Mouse (Mus musculus) CD4-positive, CD25-positive, alpha-beta regulatory T cell, adult 2 months (primary cell): ENCODE results near the gene Serpina3a.
A peak's percentile ranks its signal among the peaks of the same experiment; 100 is the strongest.
"Not testable (repeated sequence)": the region's sequence is repeated elsewhere in the genome, so short reads cannot be mapped to it uniquely, and the experiment has no call there.

Source experiments
- DNase-seq: peaks from one replicate; pipeline ENCODE4 v3.0.0-alpha.2; 2012; ENCODE audit warnings: low read depth, low spot score

Serpina3a gene

DNA sequence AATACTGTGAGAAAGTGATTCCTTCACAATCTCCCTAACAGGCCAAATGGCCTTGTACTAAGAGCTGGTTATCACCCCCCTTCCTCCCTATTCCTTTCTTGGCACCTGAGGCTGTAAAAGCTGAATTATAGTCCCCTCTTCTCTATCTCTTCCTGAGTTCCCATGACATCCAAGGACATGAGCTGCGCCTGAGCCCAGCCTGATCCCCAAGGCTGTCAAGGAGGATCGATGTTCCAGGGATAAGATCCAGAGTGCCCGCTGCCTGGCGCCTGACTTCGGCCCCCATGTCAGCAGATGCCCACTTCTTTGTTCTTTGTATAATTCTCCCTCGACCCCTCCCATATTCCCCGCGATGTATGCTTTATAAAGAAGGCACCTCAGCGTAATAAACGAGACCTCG, at the start of gene Serpina3a:
Serpina3a (plus strand) TSS at position 392 of the 400 bp plus-strand sequence.
- not testable (repeated sequence) for DNase-seq

DNA sequence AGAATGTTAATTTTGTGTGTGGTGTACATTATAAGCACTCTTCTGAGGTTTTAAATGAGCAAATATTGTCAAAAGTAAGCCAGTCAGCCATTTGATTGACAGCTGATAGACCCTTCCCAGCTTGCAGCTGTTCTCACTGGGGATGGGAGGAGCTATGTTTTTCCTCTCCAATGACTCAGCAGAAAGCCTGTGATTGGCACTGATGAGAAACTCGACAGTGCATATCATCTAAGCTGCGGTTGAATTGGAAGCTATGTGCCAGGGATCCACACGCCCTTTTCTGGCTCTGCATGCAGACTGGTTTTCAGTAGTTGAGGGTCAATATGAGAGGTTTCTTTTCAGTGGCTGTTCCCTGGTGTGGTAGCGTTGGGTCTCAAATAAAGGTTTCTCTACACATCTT, 48.0 kb upstream of the Serpina3a start:
- no peak for DNase-seq

DNA sequence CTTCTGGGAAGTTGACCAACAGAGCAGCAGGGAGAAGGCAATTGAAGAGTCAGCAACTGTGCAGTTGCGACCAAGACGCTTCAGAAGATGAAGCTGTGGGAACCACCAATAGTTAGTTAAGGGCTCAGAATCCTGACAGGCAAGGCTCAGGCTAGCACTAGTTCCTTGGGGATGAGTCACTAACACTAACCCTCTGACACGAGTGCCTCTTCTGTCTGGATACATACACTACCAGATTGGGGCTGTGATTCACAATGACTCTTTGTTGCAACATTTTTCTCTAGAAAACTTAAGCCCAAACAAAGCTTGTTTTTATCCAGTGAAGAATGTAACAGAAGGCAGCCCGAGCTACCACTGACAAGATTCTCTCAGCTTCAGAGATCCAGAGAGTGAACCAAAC, 47.5 kb upstream of the Serpina3a start:
- DNase-seq, result no peak

GRCm38 (mm10) chr12:104066241-104066640, 46.3 kb upstream of the Serpina3a start:
- peak; percentile 77 for DNase-seq

- peak; percentile 61 for DNase-seq
Observed at GRCm38 (mm10) chr12:104067549-104067948, 45.0 kb upstream of the Serpina3a start.

DNA sequence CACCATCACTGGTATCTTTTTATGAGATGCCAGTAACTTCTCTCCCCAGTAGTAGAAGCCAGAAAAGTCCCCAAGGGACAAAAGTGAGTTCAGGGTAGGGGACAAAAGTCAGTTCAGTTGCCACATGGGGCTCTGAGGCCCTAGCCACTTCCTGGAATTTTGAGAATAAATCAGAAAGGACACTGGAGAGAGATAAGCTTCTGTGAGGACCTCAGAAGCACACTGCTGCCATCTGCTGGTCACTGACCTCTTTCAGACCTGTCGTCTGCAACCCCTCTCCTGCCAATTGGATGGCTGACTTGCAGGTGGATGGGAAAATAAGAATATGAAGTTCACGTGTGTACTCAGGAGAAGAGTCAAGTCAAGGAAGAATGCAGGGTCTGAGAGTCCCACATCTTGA, 42.9 kb upstream of the Serpina3a start:
- DNase-seq, result peak; percentile 84

- DNase-seq, result no peak
Observed at GRCm38 (mm10) chr12:104071708-104072107, 40.8 kb upstream of the Serpina3a start.

- no peak for DNase-seq
Observed at GRCm38 (mm10) chr12:104072286-104072685, 40.2 kb upstream of the Serpina3a start.

DNA sequence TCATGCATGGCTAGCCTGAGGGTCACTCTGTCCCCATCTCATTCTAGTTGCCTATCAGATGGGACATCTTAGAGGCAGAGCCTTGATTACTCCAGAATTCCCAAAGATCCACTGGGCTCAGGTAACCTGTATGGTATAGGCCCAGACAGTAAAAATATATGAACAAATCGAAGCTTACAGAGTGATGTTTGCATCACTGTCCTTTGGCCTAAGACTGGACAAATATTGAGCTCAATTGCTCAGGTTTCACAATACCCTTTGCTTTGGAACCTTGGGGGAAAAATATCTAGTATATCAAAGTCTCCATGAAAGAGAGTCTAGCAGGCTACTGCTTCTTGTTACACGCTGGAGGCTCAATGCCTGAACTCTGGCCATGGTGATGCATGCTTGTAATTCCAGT, 22.4 kb upstream of the Serpina3a start:
- no peak for DNase-seq

DNA sequence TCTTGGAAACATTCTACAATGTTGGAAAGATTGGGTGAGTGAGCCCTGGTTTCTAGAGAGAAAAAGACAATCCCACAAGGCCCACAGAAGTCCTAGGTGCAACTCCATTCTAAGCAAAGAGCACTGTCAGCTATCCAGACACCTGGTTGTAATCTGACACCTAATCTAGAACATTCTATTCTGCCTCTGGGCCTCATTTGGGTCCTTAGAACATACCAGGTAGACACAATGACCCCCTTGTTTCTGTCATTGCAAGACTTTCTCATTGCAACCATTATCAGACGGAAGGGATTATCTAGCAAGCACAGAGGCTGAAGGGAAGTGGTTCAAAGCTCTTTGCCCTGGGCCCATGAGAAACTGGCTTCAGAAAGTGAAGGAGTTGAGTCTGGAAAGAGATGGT, 21.2 kb upstream of the Serpina3a start:
- DNase-seq, result no peak

DNA sequence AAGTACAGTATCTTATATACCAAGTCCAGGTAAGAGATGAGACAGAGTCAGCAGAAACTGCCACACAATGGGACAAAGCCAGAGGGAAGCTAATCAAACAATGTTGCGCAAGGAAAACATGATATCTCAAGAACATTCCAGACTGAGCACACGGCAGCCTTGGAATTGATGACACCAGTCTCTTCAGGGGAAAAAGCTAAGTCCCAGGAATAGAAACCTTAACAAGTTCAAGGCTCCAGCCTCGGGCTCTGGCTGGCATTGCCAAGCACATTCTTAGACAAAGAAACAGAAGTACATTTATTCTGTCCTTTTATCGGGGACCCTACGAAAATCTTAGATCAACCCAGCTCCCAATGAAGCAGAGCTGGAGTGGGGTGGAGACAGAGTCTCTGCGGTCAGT, 11.8 kb upstream of the Serpina3a start, which contains the start of gene Serpina5:
Serpina5 (plus strand) TSS at position 346 of the 400 bp plus-strand sequence.
- DNase-seq, result no peak

- no peak for DNase-seq
Observed at GRCm38 (mm10) chr12:104105847-104106246, 6.7 kb upstream of the Serpina3a start.

DNA sequence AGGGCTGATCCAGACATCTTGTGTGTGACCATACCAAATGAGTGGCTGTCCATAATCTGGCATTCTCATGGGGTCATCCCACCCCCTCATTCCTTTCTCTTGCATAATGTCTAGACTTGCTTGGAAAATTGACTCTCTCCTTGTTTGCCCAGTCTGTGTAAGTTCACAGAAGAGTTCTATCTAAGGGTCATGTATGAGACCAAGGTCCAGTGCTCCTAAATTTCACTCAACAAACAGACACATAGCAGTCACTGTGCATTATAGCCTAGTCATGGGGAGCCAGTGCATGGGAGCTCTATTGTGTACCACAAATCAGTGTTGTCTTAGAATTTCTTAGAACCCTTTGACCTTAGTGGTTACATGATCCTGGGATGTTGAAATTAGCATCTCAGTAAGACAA, 5.6 kb upstream of the Serpina3a start:
- DNase-seq, result no peak

GRCm38 (mm10) chr12:104108507-104108906, 4.0 kb upstream of the Serpina3a start:
- no peak for DNase-seq

DNA sequence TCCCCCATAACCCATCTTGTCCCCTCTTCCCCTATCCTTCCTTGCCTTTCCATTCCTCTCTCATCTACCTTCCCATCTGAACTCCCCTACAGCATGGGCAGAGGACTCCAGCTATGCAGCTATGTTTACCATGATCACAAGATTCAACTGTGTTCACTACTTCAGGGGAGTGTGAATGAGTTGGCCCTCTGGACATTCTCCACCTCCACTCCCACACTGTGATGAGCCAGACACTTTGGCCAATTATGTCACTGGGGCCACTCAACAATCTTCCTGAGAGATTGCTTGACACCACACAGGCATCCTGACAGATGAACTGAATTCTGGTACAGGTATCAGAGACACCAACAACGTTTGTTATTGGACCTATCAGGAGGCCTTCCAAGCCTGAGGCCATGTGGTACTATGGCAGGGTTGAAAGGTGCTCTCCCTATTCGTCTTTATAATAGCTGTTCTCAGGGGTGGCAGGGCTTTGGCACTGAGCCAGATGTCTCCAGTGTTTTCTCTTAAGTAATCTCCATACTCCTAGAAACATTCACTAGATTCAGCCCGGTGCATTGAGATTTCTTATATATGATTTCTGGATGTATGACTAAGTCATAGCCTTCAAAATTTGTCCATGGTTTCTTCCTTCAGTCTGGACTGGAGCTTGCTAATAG, 2.5 kb downstream of the Serpina3a start:
- DNase-seq, result no peak

DNA sequence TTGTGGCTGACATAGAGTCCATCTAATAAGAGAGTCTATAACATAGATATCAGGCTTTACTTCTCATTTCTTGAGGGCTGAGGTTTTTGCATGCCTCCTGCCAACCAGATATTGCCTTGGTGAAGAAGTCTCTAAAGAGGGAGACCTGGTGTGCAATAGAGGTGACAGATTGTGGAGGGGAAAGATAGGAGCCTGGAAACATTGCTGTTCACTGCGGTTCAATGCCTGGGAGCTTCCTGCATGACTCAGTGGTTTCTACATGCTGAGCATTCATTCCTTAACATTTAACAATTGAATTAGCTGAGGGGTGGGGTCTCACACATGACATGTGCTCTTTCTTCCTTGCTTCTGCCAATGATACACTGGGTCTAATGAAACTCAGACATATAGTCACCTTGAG, 10.6 kb downstream of the Serpina3a start:
- no peak for DNase-seq

- no peak for DNase-seq
Observed at GRCm38 (mm10) chr12:104123996-104124395, 11.5 kb downstream of the Serpina3a start.

GRCm38 (mm10) chr12:104125021-104125560, 12.6 kb downstream of the Serpina3a start:
- no peak for DNase-seq

- no peak for DNase-seq
Observed at GRCm38 (mm10) chr12:104127696-104128095, 15.2 kb downstream of the Serpina3a start, which contains the start of gene Serpina3b. Serpina3b (plus strand) TSS chr12:104127996.

DNA sequence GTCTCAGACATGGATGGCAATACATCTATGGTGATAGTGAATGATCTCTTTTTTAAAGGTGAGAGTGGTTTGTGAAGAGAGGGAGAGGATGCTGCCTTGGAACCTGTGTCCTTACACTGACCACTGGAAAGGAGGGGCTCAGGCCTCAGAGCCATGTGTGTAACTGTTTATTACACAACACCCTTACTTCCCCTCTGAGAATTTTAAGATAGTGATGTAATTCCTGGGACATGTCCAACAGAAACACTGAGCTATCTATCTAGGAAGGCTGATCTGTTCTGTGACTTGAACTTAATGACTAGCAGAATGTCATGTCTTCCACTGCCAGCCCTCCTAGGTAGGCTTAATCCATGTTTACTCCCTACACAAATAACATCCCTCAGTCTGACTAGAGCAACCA, 18.5 kb downstream of the Serpina3a start:
- no peak for DNase-seq

GRCm38 (mm10) chr12:104138216-104138615, 25.7 kb downstream of the Serpina3a start:
- DNase-seq, result no peak

DNA sequence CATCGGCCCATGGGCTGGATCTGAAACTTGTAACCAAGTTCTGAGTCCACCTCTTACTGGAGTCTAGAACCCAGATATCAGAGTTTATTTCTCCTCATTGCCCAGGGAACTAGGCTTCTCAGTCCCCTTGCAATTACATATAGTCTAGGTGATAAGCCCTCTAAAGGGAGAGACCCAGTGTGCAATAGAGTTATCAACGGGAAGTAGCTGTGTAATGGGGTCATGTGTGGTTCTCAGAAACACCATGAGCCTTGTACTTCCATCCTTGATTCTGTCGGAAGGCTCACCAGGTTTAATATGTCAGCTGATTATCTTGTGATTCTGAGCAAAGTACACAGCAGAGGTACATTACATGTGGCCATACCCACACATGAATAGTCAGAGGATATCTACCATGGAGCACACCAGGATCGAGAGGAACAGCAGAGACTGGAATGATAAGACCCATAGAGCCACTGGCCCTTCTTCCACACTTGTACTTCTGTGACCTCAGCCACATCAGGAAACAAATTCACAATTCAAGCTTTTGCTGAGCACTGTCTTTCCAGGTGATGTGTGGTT, 28.1 kb downstream of the Serpina3a start:
- DNase-seq, result no peak

DNA sequence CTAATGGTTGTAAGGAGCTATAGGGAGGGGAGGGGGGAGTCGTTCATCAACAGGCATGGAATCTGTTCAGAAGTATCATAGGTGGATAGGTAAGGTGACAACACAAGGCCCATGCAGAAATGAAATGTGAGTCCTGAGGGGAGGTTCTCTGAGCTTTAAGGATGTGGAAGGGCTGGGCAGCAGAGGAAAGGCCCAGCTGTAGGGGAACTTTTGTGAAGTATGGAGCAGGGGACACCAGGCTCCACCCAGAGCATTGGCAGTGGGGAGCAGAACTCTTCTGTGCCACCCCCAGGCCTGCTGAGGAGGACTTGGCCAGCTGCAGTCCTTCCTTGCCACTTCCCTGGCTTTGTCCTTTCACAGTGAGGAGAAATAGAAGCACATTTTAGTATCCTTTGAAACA, 29.0 kb downstream of the Serpina3a start:
- DNase-seq, result no peak
